Mouse (Mus musculus) heart, adult 2 months (tissue): ENCODE data around the gene Pard3. TPM values are rescaled to one million over a fixed set of nuclear protein-coding genes. Genes with fewer than 3 reads are reported as not detected.

Experiments
- DNase-seq, 2 experiments: peaks; one replicate each; pipeline ENCODE4 v3.0.0; 2021
- H3K27ac ChIP-seq: fragments of 200-600 bp; 2 replicates; pipeline ENCODE4 v1.8.1; 2022
- H3K27me3 ChIP-seq: fragments of 200-500 bp; 2 replicates; pipeline ENCODE4 v1.6.1; 2012; ENCODE audit warnings: mild to moderate bottlenecking, low read length, inconsistent platforms, mixed read lengths; ENCODE audit not compliant: control insufficient read depth, insufficient read depth
- H3K36me3 ChIP-seq: fragments of 200-500 bp; 2 replicates; pipeline ENCODE4 v1.6.1; 2012; ENCODE audit warnings: low read length, inconsistent platforms; ENCODE audit not compliant: control insufficient read depth, insufficient read depth
- H3K4me1 ChIP-seq: fragments of 200-500 bp; 2 replicates; pipeline ENCODE4 v1.6.1; 2011; ENCODE audit warnings: low read length; ENCODE audit not compliant: control insufficient read depth, insufficient read depth
- H3K4me3 ChIP-seq: fragments of 200-600 bp; 2 replicates; pipeline ENCODE4 v1.8.1; 2022
- H3K79me2 ChIP-seq: fragments of 200-500 bp; replicated peaks from 2 replicates; pipeline ENCODE4 v1.6.1; 2012; ENCODE audit warnings: mild to moderate bottlenecking, inconsistent platforms, low read length, moderate library complexity, mixed read lengths; ENCODE audit not compliant: control insufficient read depth, insufficient read depth
- H3K9ac ChIP-seq: fragments of 200-500 bp; 2 replicates; pipeline ENCODE4 v1.6.1; 2012; ENCODE audit warnings: low read depth, mild to moderate bottlenecking, control low read depth, inconsistent platforms, low read length, mixed read lengths
- CTCF ChIP-seq: fragments of 200-600 bp; IDR thresholded peaks from 2 replicates; pipeline ENCODE4 v1.8.1; 2022; ENCODE audit warnings: antibody characterized with exemption, mild to moderate bottlenecking, moderate library complexity
- EP300 ChIP-seq: fragments of 200-500 bp; IDR thresholded peaks from 2 replicates; pipeline ENCODE4 v1.6.1; 2011; ENCODE audit warnings: low read depth, low read length, control low read depth; ENCODE audit not compliant: insufficient read depth
- POLR2A ChIP-seq: fragments of 200-500 bp; IDR thresholded peaks from 2 replicates; pipeline ENCODE4 v1.6.1; 2011; ENCODE audit warnings: mild to moderate bottlenecking, low read depth, low read length, control low read depth; ENCODE audit not compliant: insufficient read depth
- WGBS: fragments of 180-500 bp; shearing (Covaris S2); methylation state at CpG from one replicate; pipeline ENCODE4 v1.1.7; 2018; 5-methylcytosine and 5-hydroxymethylcytosine counted together
- intact Hi-C: fragments of 180-260 bp; cut with DNase I; formaldehyde crosslinking; loops from one replicate; pipeline ENCODE4 v1.15.1; 2025
- polyA plus RNA-seq: library from polyadenylated mRNA; depleted of rRNA; stranded (reverse); fragments of >200 nt; gene quantifications from 2 replicates; pipeline ENCODE4 v1.2.3, GENCODE M21; 2012
- total RNA-seq, 2 experiments: library from RNA; stranded (reverse); gene quantifications; 2 replicates each; pipeline ENCODE4 v1.2.3; 2021

Pard3 gene
- total and polyA plus RNA-seq, 3 experiments, result 23.7 to 32.9 (median 30.1) TPM

DNA sequence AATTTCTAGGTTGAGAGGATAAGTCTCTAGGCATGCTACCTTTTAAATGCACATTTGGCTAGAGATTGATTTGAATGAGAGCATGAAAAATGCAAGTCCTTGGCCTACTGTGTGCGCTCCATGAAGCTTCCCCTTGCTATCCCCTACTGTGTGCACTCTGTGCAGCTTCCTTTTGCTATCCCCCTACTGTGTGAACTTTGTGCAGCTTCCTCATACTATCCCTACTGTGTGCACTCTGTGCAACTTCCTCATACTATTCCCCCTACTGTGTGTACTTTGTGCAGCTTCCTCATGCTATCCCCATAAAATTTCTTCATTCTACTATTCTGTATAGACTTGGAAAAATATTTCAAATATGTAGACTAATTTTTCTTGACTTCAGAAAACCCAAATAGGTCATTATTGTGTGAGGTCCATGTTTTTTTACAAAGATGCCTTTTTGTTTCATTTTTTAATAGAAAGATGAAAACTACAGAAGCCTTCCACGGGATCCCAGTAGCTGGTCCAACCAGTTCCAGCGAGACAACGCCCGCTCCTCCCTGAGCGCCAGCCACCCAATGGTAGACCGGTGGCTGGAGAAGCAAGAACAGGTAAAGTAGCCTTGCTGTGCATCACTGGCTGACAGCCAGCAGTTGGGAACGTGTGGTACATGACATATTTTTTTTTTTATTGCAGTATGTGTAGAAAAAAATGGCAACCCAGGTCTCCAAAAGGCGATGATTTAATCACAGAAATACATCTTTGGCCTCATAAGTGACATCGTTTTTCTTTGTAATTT is 260.1 kb downstream of the Pard3 start:
- TF ChIP-seq POLR2A (no peak), EP300 (no peak), CTCF (no peak)
- WGBS, result 94% methylated on average over 10 of the region's 10 CpGs
- no peak for DNase-seq
- Histone ChIP-seq H3K79me2 (no peaks in the 10 kb centered on the region), H3K27ac (no peak overlapping the region), H3K9ac (no peak overlapping the region), H3K27me3 (no peaks in the 10 kb centered on the region), H3K4me3 (no peak overlapping the region), H3K4me1 (peaks cover 2% of the 10 kb centered on the region; the same call in 1 of the 2 replicates), H3K36me3 (no peaks in the 10 kb centered on the region; the same call in 1 of the 2 replicates)
- intact Hi-C loops, result no loop called here

DNA sequence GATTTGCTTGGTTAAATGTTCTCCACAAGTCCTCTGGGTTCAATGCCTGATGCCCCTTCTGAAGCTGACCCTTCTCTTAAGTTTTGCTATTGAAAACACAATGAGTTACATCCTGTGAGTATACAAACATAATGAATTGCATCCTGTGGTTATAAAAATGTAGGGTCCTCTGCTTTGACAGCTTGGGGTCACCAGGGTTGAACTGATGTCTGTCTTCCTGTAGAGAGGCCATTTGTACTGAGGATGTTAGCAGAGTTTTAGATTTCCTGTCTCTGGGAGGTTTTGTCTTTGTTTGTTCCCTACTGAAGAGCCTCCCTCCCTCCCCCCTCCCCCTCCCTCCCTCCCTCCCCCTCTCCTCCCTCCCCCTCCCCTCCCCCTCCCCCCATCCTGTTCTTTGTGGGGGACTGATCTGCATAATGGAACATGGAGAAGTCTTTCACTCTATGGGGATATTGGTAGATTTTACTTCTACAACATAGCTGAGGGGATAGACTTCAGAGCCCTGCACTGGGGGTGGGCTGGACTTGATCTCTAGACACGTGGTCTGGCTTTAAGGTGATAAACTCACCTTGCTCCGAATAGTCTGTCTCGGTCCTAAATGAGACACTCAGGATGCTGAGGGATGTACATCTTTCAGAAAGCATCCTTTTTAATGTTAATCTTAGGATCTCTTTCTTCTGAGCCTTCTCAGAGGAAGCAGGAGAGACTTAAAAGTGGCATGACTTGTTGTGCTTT is 261.3 kb downstream of the Pard3 start:
- peaks cover 2% of the 10 kb centered on the region; the same call in 1 of the 2 replicates for H3K4me1 ChIP-seq
- intact Hi-C loops, result no loop called here
- 43% methylated on average over 3 of the region's 3 CpGs for WGBS

GRCm38 (mm10) chr8:127325749-127326148 is 262.1 kb downstream of the Pard3 start:
- no peak for DNase-seq
- Histone ChIP-seq H3K9ac (no peak overlapping the region), H3K27me3 (no peaks in the 10 kb centered on the region), H3K79me2 (no peaks in the 10 kb centered on the region), H3K36me3 (no peaks in the 10 kb centered on the region; the same call in 1 of the 2 replicates), H3K4me3 (no peak overlapping the region), H3K27ac (no peak overlapping the region), H3K4me1 (peaks cover 4% of the 10 kb centered on the region)
- intact Hi-C loops, result no loop called here
- 59% methylated on average over 5 of the region's 5 CpGs for WGBS
- TF ChIP-seq CTCF (no peak), EP300 (no peak), POLR2A (no peak)

More for the DNA sequence above, 261.3 kb downstream of the Pard3 start:
- H3K36me3 ChIP-seq, result no peaks in the 10 kb centered on the region; the same call in 1 of the 2 replicates
- DNase-seq, result no peak
- no peak overlapping the region for H3K9ac ChIP-seq
- H3K4me3 ChIP-seq, result no peak overlapping the region
- no peaks in the 10 kb centered on the region for H3K27me3 ChIP-seq
- TF ChIP-seq CTCF (no peak), POLR2A (no peak), EP300 (no peak)
- no peak overlapping the region for H3K27ac ChIP-seq
- H3K79me2 ChIP-seq, result no peaks in the 10 kb centered on the region

GRCm38 (mm10) chr8:127330258-127331187 is 266.8 kb downstream of the Pard3 start:
- no peak for TF ChIP-seq CTCF
- TF ChIP-seq EP300, result no peak
- no peak for TF ChIP-seq POLR2A
- Histone ChIP-seq H3K36me3 (no peaks in the 10 kb centered on the region; the same call in 1 of the 2 replicates), H3K4me3 (no peak overlapping the region), H3K4me1 (peaks cover 7% of the 10 kb centered on the region), H3K27me3 (no peaks in the 10 kb centered on the region), H3K79me2 (no peaks in the 10 kb centered on the region), H3K27ac (no peak overlapping the region), H3K9ac (no peak overlapping the region)
- peak; percentile 43 to 50 for DNase-seq
- 47% methylated on average over 12 of the region's 12 CpGs for WGBS
- intact Hi-C loops, result loop anchor here (5.0 to 10.0 kb wide), 4 partner anchors 138 to 1164 kb away; no protein-coding TSS in a partner anchor

DNA sequence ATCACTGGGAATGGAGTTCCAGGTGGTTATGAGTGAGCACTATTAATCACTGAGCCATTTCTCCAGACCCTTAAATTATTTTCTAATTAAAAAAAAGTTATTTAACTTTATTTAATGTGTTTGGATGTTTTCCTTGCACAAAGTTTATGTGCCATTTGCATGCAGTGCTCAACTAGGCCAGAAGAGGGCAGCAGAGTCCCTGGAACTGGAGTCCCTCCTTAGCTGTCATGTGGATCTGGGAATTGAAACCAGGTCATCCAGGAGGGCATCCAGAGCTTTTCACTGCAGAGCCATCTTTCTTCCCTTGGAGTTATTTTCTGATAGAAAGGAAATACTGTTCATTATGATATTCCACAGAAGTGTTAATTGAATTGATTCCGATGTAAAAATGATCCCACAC is 268.1 kb downstream of the Pard3 start:
- DNase-seq, result peak; percentile 18 to 74
- peaks cover 8% of the 10 kb centered on the region for H3K4me1 ChIP-seq
- WGBS, result 95% methylated on average over 1 of the region's 1 CpGs
- no peak overlapping the region for H3K27ac ChIP-seq
- H3K36me3 ChIP-seq, result peaks cover 3% of the 10 kb centered on the region; the same call in 1 of the 2 replicates
- intact Hi-C loops, result loop anchor here (5.0 to 10.0 kb wide), 4 partner anchors 139 to 1163 kb away; no protein-coding TSS in a partner anchor
- no peaks in the 10 kb centered on the region for H3K27me3 ChIP-seq
- TF ChIP-seq EP300, result 0 out of 2 replicates have a peak, but pooled peaks have one; percentile 20
- peak; percentile 92 for TF ChIP-seq CTCF
- TF ChIP-seq POLR2A, result no peak
- no peak overlapping the region for H3K4me3 ChIP-seq
- no peak overlapping the region for H3K9ac ChIP-seq
- no peaks in the 10 kb centered on the region for H3K79me2 ChIP-seq
